In genomic region chr1:62576939-62577590, GRCm38 (mm10) we compare ENCODE assay signal across 10 mouse cellular contexts.
"Had no signal": no experiment of that assay in that cellular context is flagged by ENCODE, and none has a peak within 500 bp of the region (broad histone marks: within the 10 kb centered on the region; RNA-seq: fewer than 3 reads in every experiment).

No protein-coding gene starts in this region.

- H3K4me2 ChIP-seq: limb, embryonic 15.5 days; liver, embryonic 12.5 days; lung, embryonic 15.5 days; neural tube, embryonic 12.5 days had no signal

- DNase-seq: kidney, adult 8-10 months; kidney, postnatal 25 days; lung, postnatal 14 days; thymus, adult 18-20 months; thymus, postnatal 14 days had no signal

- H3K4me1 ChIP-seq: limb, embryonic 15.5 days; liver, embryonic 12.5 days; neural tube, embryonic 12.5 days had no signal

- H3K9ac ChIP-seq: limb, embryonic 15.5 days; liver, embryonic 12.5 days; lung, embryonic 15.5 days; neural tube, embryonic 12.5 days had no signal

- H3K9me3 ChIP-seq: limb, embryonic 15.5 days; liver, embryonic 12.5 days; lung, embryonic 15.5 days; neural tube, embryonic 12.5 days had no signal

- H3K36me3 ChIP-seq: limb, embryonic 15.5 days; liver, embryonic 12.5 days; lung, embryonic 15.5 days; neural tube, embryonic 12.5 days had no signal

- ATAC-seq: liver, embryonic 12.5 days had no signal

- H3K27me3 ChIP-seq: limb, embryonic 15.5 days; liver, embryonic 12.5 days; lung, embryonic 15.5 days; neural tube, embryonic 12.5 days had no signal

- H3K27ac ChIP-seq: left cerebral cortex, adult 2 months; limb, embryonic 15.5 days; liver, embryonic 12.5 days; lung, embryonic 15.5 days; neural tube, embryonic 12.5 days had no signal

- H3K4me3 ChIP-seq: left cerebral cortex, adult 2 months; limb, embryonic 15.5 days; liver, embryonic 12.5 days; lung, embryonic 15.5 days; neural tube, embryonic 12.5 days had no signal
